Mouse (Mus musculus) myocyte (in vitro differentiated cells): Measurements from ENCODE around the gene Gm44973. TPM values are rescaled to one million over a fixed set of nuclear protein-coding genes. Genes with fewer than 3 reads are reported as not detected.

Experiments
- H3K27me3 ChIP-seq: one replicate; pipeline ENCODE4 v1.6.1; 2011; ENCODE audit not compliant: control insufficient read depth, insufficient read depth, insufficient read length
- H3K36me3 ChIP-seq: one replicate; pipeline ENCODE4 v1.6.1; 2011; ENCODE audit not compliant: control insufficient read depth, insufficient read depth
- H3K4me2 ChIP-seq: one replicate; pipeline ENCODE4 v1.6.1; 2011; ENCODE audit warnings: low read depth, control low read depth
- H3K4me3 ChIP-seq: one replicate; pipeline ENCODE4 v1.5.1; 2011; ENCODE audit warnings: mild to moderate bottlenecking, control low read depth, moderate library complexity
- H3K79me2 ChIP-seq: one replicate; pipeline ENCODE4 v1.6.1; 2011; ENCODE audit not compliant: control insufficient read depth, insufficient read depth
- H3ac ChIP-seq: one replicate; pipeline ENCODE4 v1.6.1; 2011; ENCODE audit not compliant: control insufficient read depth, insufficient read length
- CEBPB ChIP-seq: IDR thresholded peaks from 2 replicates; pipeline ENCODE4 v1.6.1; 2011; ENCODE audit warnings: mild to moderate bottlenecking, moderate library complexity; ENCODE audit not compliant: poor library complexity, insufficient read depth, severe bottlenecking
- E2F4 ChIP-seq: IDR thresholded peaks from one replicate; pipeline ENCODE4 v1.6.1; 2011; ENCODE audit warnings: mild to moderate bottlenecking, control low read depth, moderate library complexity; ENCODE audit not compliant: insufficient read depth
- MAX ChIP-seq: IDR thresholded peaks from one replicate; pipeline ENCODE4 v1.6.1; 2011; ENCODE audit warnings: low read depth, mild to moderate bottlenecking, control low read depth
- MYOD1 ChIP-seq, 3 experiments: IDR thresholded peaks; one replicate each; pipeline ENCODE4 v1.6.1; 2011; ENCODE audit warnings: control low read depth in 2 of 3, low read depth in 2 of 3, mild to moderate bottlenecking in 2 of 3, moderate library complexity in 1 of 3; ENCODE audit not compliant: insufficient read length in 2 of 3, control insufficient read depth in 1 of 3
- MYOG ChIP-seq, 3 experiments: IDR thresholded peaks; one replicate each; pipeline ENCODE4 v1.6.1; 2011; ENCODE audit warnings: control low read depth in 2 of 3, low read depth in 2 of 3, mild to moderate bottlenecking in 2 of 3; ENCODE audit not compliant: insufficient read length in 2 of 3, control insufficient read depth in 1 of 3, insufficient read depth in 1 of 3
- POLR2A ChIP-seq: IDR thresholded peaks from one replicate; pipeline ENCODE4 v1.6.1; 2011; ENCODE audit warnings: low read depth, mild to moderate bottlenecking, control low read depth, moderate library complexity; ENCODE audit not compliant: insufficient read length
- POLR2AphosphoS2 ChIP-seq: IDR thresholded peaks from one replicate; pipeline ENCODE4 v1.6.1; 2011; ENCODE audit warnings: low read depth, control low read depth; ENCODE audit not compliant: insufficient read length
- REST ChIP-seq: IDR thresholded peaks from one replicate; pipeline ENCODE4 v1.6.1; 2011; ENCODE audit warnings: mild to moderate bottlenecking, control low read depth, moderate library complexity; ENCODE audit not compliant: insufficient read depth, insufficient read length
- SRF ChIP-seq: IDR thresholded peaks from one replicate; pipeline ENCODE4 v1.6.1; 2011; ENCODE audit warnings: low read depth; ENCODE audit not compliant: control insufficient read depth, insufficient read length
- TCF12 ChIP-seq: IDR thresholded peaks from one replicate; pipeline ENCODE4 v1.6.1; 2011; ENCODE audit warnings: mild to moderate bottlenecking, control low read depth; ENCODE audit not compliant: poor library complexity, insufficient read depth, severe bottlenecking
- TCF3 ChIP-seq: IDR thresholded peaks from one replicate; pipeline ENCODE4 v1.6.1; 2011; ENCODE audit warnings: low read depth, control low read depth; ENCODE audit not compliant: insufficient read length
- USF1 ChIP-seq: IDR thresholded peaks from one replicate; pipeline ENCODE4 v1.6.1; 2011; ENCODE audit warnings: low read depth, mild to moderate bottlenecking, control low read depth, moderate library complexity
- polyA plus RNA-seq: library from polyadenylated mRNA; unstranded; fragments of >200 nt; fragmentation: generic; extraction: Trizol; gene quantifications from one replicate; pipeline ENCODE4 v1.2.1, GENCODE M21; 2012; ENCODE audit warnings: missing spikeins

The Gm44973 gene
- polyA plus RNA-seq, 1 experiment = not detected

- H3K4me2 ChIP-seq = no peak overlapping the region
- H3K4me3 ChIP-seq = no peak overlapping the region
- H3ac ChIP-seq = no peak overlapping the region
- peaks cover 13% of the 10 kb centered on the region for H3K27me3 ChIP-seq
- TF ChIP-seq MAX = no peak
- TF ChIP-seq E2F4 = no peak
- TF ChIP-seq MYOG (IDR thresholded peaks at IDR 0.05; ENCODE audit: control insufficient read depth in 1 of 3, insufficient read depth in 1 of 3, insufficient read length in 2 of 3, low read depth in 2 of 3) = no peak
- TF ChIP-seq CEBPB = no peak
- TF ChIP-seq USF1 = no peak
- TF ChIP-seq TCF12 = no peak
- no peak for TF ChIP-seq POLR2A
- no peak for TF ChIP-seq SRF
- TF ChIP-seq REST = no peak
- TF ChIP-seq MYOD1 (IDR thresholded peaks at IDR 0.05; ENCODE audit: control insufficient read depth in 1 of 3, insufficient read length in 2 of 3, low read depth in 2 of 3) = no peak
- TF ChIP-seq POLR2AphosphoS2 = no peak
- TF ChIP-seq TCF3 = no peak
- peaks cover under 1% of the 10 kb centered on the region for H3K79me2 ChIP-seq
- no peaks in the 10 kb centered on the region for H3K36me3 ChIP-seq
Observed at GRCm38 (mm10) chr7:5057381-5057780, 42.1 kb downstream of the Gm44973 start.

GRCm38 (mm10) chr7:5057804-5058203 is 42.5 kb downstream of the Gm44973 start:
- Histone ChIP-seq H3K27me3 (peaks cover 13% of the 10 kb centered on the region), H3K79me2 (peaks cover 3% of the 10 kb centered on the region), H3K36me3 (no peaks in the 10 kb centered on the region), H3K4me2 (no peak overlapping the region), H3ac (no peak overlapping the region), H3K4me3 (no peak overlapping the region)
- no peak for TF ChIP-seq REST

GRCm38 (mm10) chr7:5058631-5059030 is 43.3 kb downstream of the Gm44973 start:
- H3K79me2 ChIP-seq = peaks cover 11% of the 10 kb centered on the region
- no peak overlapping the region for H3K4me3 ChIP-seq
- TF ChIP-seq E2F4 (no peak), POLR2A (no peak), POLR2AphosphoS2 (no peak), REST (no peak)
- H3ac ChIP-seq = no peak overlapping the region
- H3K4me2 ChIP-seq = no peak overlapping the region
- peaks cover 13% of the 10 kb centered on the region for H3K27me3 ChIP-seq
- H3K36me3 ChIP-seq = no peaks in the 10 kb centered on the region

GRCm38 (mm10) chr7:5059421-5059820 is 44.1 kb downstream of the Gm44973 start:
- TF ChIP-seq POLR2AphosphoS2 (no peak), REST (no peak), MYOG (IDR thresholded peaks at IDR 0.05; ENCODE audit: control insufficient read depth in 1 of 3, insufficient read depth in 1 of 3, insufficient read length in 2 of 3, low read depth in 2 of 3) (no peak), CEBPB (no peak), USF1 (no peak), TCF12 (no peak), MYOD1 (IDR thresholded peaks at IDR 0.05; ENCODE audit: control insufficient read depth in 1 of 3, insufficient read length in 2 of 3, low read depth in 2 of 3) (no peak)
- H3ac ChIP-seq = no peak overlapping the region

GRCm38 (mm10) chr7:5060239-5060731 is 45.0 kb downstream of the Gm44973 start:
- H3K27me3 ChIP-seq = peaks cover 13% of the 10 kb centered on the region
- H3K4me3 ChIP-seq = peak overlapping the region; percentile 96
- peak overlapping the region; percentile 97 for H3K4me2 ChIP-seq
- peaks cover 28% of the 10 kb centered on the region for H3K79me2 ChIP-seq
- H3K36me3 ChIP-seq = no peaks in the 10 kb centered on the region
- TF ChIP-seq TCF3 = no peak
- peak in 1 of 3 experiments; percentile 1 for TF ChIP-seq MYOG (IDR thresholded peaks at IDR 0.05; ENCODE audit: control insufficient read depth in 1 of 3, insufficient read depth in 1 of 3, insufficient read length in 2 of 3, low read depth in 2 of 3)
- TF ChIP-seq USF1 = no peak
- no peak for TF ChIP-seq TCF12
- H3ac ChIP-seq = peak overlapping the region; percentile 96

More at GRCm38 (mm10) chr7:5059421-5059820, 44.1 kb downstream of the Gm44973 start:
- peaks cover 19% of the 10 kb centered on the region for H3K79me2 ChIP-seq
- peak overlapping the region; percentile 97 for H3K4me2 ChIP-seq
- no peaks in the 10 kb centered on the region for H3K36me3 ChIP-seq
- H3K4me3 ChIP-seq = peak overlapping the region; percentile 96
- peaks cover 13% of the 10 kb centered on the region for H3K27me3 ChIP-seq
